Mouse (Mus musculus): Measurements from ENCODE around the gene Col15a1.

GRCm38 (mm10) chr4:47274911-47275310 is 67.0 kb downstream of the Col15a1 start:
- TF ChIP-seq EP300 (optimal IDR thresholded peaks at IDR 0.05), result no peak
- TF ChIP-seq CTCF (IDR thresholded peaks at IDR 0.05; ENCODE audit: low read depth), result no peak
